Mouse (Mus musculus) olfactory bulb, adult 2 months (tissue): Measurements from ENCODE around the gene Lhx3. TPM values are rescaled to one million over a fixed set of nuclear protein-coding genes. Genes with fewer than 3 reads are reported as not detected.

Source experiments
- H3K27ac ChIP-seq: fragments of 200-500 bp; 2 replicates; pipeline ENCODE4 v1.5.1; 2012; ENCODE audit warnings: low read depth, low read length; ENCODE audit not compliant: insufficient read depth
- H3K4me1 ChIP-seq: fragments of 200-500 bp; 2 replicates; pipeline ENCODE4 v1.6.1; 2012; ENCODE audit warnings: low read length; ENCODE audit not compliant: control insufficient read depth, insufficient read depth
- H3K4me3 ChIP-seq: fragments of 200-500 bp; 2 replicates; pipeline ENCODE4 v1.5.1; 2012; ENCODE audit warnings: mild to moderate bottlenecking, low read depth, low read length, moderate library complexity; ENCODE audit not compliant: insufficient read depth
- CTCF ChIP-seq: fragments of 200-500 bp; IDR thresholded peaks from 2 replicates; pipeline ENCODE4 v1.5.1; 2012; ENCODE audit warnings: low read depth, mild to moderate bottlenecking, low read length, moderate library complexity; ENCODE audit not compliant: insufficient read depth
- POLR2A ChIP-seq: fragments of 200-500 bp; IDR thresholded peaks from 2 replicates; pipeline ENCODE4 v1.6.1; 2012; ENCODE audit warnings: mild to moderate bottlenecking, low read depth, low read length, moderate library complexity; ENCODE audit not compliant: insufficient read depth
- WGBS: fragments of 180-500 bp; shearing (Covaris S2); methylation state at CpG from one replicate; pipeline ENCODE4 v1.1.7; 2018; 5-methylcytosine and 5-hydroxymethylcytosine counted together
- polyA plus RNA-seq: library from polyadenylated mRNA; stranded (reverse); fragments of >200 nt; gene quantifications from 2 replicates; pipeline ENCODE4 v1.2.4, GENCODE M21; 2012; ENCODE audit warnings: low replicate concordance; ENCODE audit not compliant: missing spikeins, insufficient read depth, insufficient read length

The Lhx3 gene
- polyA plus RNA-seq, 1 experiment, result not detected

DNA sequence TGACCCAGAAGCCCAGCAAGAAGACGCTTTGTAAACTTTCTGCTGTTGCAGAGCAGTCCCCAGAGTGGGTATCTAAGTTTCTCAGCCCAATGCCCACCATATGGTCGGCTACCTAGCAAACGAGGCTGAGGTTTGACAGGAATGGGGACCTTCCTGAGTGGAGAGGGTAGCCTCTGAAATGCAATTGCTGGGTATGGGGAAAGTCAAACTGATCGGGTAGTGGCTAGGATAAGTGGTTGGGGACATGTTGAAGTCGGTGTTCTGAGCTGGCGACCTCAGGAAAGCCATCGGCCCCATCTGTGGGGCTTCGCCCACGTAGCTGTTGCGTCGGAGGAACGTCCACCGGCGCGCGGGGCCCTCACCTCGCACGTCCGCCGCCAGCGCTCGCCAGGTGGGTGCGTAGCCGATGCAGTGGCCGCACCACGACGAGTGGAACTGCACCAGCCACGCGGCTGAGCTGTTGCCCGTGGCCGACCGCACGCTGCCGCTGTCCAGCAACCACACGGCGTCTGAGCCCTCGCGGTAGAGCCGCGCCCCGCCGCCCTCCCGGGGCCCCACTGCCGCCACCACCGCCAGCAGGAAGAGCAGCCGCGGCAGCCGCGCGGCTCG is 28.7 kb upstream of the Lhx3 start:
- TF ChIP-seq POLR2A, result no peak
- TF ChIP-seq CTCF, result no peak

GRCm38 (mm10) chr2:26234771-26235170 is 26.7 kb upstream of the Lhx3 start:
- H3K27ac ChIP-seq, result no peak overlapping the region
- TF ChIP-seq CTCF (no peak), POLR2A (no peak)
- H3K4me3 ChIP-seq, result no peak overlapping the region
- 81% methylated on average over 2 of the region's 2 CpGs for WGBS
- H3K4me1 ChIP-seq, result peaks cover 35% of the 10 kb centered on the region

More for the DNA sequence above, 28.7 kb upstream of the Lhx3 start:
- H3K4me1 ChIP-seq, result peaks cover 26% of the 10 kb centered on the region
- peak overlapping the region; percentile 35; the same call in 1 of the 2 replicates for H3K27ac ChIP-seq
- WGBS, result under 1% methylated on average over 51 of the region's 51 CpGs
- peak overlapping the region; percentile 83 for H3K4me3 ChIP-seq

DNA sequence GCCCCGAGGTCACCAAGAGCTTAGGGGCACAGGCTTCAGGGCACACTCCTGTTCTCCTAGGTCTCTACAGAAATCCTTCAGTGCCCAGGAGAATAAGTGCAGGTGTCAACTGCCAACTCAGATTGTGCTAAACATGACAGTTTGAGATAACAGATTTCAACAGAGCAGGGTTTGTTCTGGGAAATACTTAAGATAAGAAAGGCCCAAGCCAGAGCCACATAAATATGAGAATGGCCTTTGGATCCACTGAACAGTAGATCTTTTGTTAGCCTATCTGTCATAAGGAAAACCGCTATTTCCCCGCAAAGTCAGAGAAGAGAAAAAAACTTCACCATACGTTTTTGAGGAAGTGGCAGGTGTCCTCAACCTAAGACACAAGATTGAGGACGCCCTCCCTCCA is 26.2 kb upstream of the Lhx3 start:
- WGBS, result 84% methylated on average over 5 of the region's 5 CpGs
- TF ChIP-seq POLR2A (no peak), CTCF (no peak)

GRCm38 (mm10) chr2:26231366-26231765 is 23.3 kb upstream of the Lhx3 start:
- Histone ChIP-seq H3K27ac (peak overlapping the region; percentile 80), H3K4me1 (peaks cover 41% of the 10 kb centered on the region), H3K4me3 (no peak overlapping the region)
- 50% methylated on average over 3 of the region's 3 CpGs for WGBS
- no peak for TF ChIP-seq CTCF
- TF ChIP-seq POLR2A, result no peak

More for the DNA sequence above, 26.2 kb upstream of the Lhx3 start:
- H3K4me3 ChIP-seq, result no peak overlapping the region
- no peak overlapping the region for H3K27ac ChIP-seq
- peaks cover 37% of the 10 kb centered on the region for H3K4me1 ChIP-seq

GRCm38 (mm10) chr2:26230253-26230652 is 22.2 kb upstream of the Lhx3 start:
- 22% methylated on average over 4 of the region's 4 CpGs for WGBS
- no peak for TF ChIP-seq POLR2A
- no peak for TF ChIP-seq CTCF
- peaks cover 41% of the 10 kb centered on the region for H3K4me1 ChIP-seq
- H3K27ac ChIP-seq, result peak overlapping the region; percentile 92
- no peak overlapping the region for H3K4me3 ChIP-seq

DNA sequence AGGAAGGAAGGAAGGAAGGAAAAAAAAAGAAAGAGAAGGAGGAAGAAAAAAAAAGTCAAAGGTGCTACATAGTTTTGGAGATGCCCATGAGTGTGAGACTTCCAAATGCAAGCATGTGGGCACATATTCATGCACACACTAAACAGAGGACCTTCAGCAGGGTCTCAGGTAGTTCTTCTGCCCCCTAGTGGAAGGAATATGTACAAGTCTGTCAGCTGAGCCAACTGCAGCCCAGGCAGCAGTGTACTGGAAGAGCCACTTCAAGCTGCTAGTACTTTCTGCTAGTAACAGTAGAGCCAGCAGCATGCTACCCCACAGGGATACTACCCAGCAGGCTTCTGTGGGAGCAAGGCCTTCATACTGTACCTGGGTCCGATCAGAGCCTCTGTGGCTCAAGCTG is 19.7 kb upstream of the Lhx3 start:
- TF ChIP-seq CTCF, result no peak
- TF ChIP-seq POLR2A, result no peak
- 83% methylated on average over 1 of the region's 1 CpGs for WGBS
- Histone ChIP-seq H3K27ac (no peak overlapping the region), H3K4me3 (no peak overlapping the region), H3K4me1 (peaks cover 26% of the 10 kb centered on the region)

DNA sequence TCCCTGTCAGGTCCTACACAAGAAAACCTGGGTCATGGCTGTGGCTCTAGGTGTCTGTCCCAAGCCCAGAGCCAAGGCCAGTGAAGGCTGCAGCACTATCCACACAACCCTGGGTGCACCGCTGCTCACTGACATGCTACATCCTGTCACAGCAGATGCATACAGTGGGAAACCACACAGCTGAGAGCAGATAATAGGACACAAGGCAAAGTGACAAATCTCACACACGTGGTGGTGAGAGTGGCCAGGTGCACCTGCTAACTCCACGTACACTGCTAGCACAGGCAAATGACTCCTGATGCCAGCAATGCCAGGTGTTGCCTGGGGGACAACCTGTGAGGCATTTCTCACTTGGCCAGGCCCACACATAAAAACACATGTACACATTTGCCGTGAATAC is 17.2 kb upstream of the Lhx3 start:
- Histone ChIP-seq H3K4me3 (no peak overlapping the region), H3K27ac (no peak overlapping the region), H3K4me1 (peaks cover 7% of the 10 kb centered on the region)
- no peak for TF ChIP-seq POLR2A
- WGBS, result 92% methylated on average over 4 of the region's 4 CpGs

- TF ChIP-seq POLR2A, result no peak
- TF ChIP-seq CTCF, result no peak
Observed at GRCm38 (mm10) chr2:26223961-26224360, 15.9 kb upstream of the Lhx3 start.

DNA sequence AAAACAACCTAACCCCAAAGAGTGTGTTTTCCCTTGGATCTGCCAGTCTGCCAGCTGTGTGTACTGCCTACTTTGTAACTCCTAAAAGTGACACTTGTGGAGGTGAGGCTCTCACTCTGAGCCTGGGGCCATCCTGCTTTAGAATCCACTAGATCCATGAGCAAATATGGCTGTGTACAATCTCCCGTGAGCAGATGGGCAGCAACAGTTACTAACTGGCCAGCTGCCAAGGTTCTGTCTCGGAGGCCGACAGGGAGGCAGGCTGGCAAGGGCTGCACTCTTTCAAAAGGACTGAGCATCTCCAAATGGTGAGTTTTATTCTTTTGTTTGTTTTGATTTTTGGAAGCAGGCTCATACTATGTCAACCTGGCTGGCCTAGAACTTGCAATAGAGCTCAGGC is 6.4 kb upstream of the Lhx3 start:
- Histone ChIP-seq H3K27ac (no peak overlapping the region), H3K4me3 (no peak overlapping the region), H3K4me1 (no peaks in the 10 kb centered on the region)
- TF ChIP-seq POLR2A (no peak), CTCF (no peak)
- WGBS, result 17% methylated on average over 3 of the region's 3 CpGs

More at GRCm38 (mm10) chr2:26223961-26224360, 15.9 kb upstream of the Lhx3 start:
- 85% methylated on average over 3 of the region's 3 CpGs for WGBS
- H3K4me1 ChIP-seq, result peaks cover 4% of the 10 kb centered on the region; the same call in 1 of the 2 replicates
- no peak overlapping the region for H3K4me3 ChIP-seq
- no peak overlapping the region for H3K27ac ChIP-seq

DNA sequence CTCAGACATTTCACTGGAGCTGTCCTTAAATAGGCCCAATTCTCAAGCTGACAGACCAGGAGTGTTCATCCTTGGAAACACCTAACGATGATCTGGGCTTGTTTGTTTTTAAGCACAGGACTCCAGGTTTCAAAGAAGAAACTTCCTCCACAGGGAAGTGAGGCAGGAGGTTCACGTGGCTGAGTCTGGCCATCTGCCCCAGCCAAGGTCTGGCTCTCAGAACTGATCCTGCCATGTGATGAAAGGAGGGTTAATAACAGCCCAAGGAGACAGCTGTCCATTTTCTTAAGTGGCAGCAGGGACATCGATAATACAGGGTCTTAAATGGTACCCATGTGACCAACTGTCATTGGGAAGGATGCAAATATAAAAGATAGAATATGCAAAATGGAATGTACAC is 1.5 kb upstream of the Lhx3 start:
- no peak for TF ChIP-seq CTCF
- peaks cover 6% of the 10 kb centered on the region; the same call in 1 of the 2 replicates for H3K4me1 ChIP-seq
- no peak overlapping the region for H3K4me3 ChIP-seq
- 78% methylated on average over 3 of the region's 3 CpGs for WGBS
- no peak overlapping the region for H3K27ac ChIP-seq
